Mouse (Mus musculus): ENCODE measurements around the gene Tmem53. TPM values are rescaled to one million over a fixed set of nuclear protein-coding genes. Genes with fewer than 3 reads are reported as not detected.

The Tmem53 gene
- total RNA-seq, 2 experiments from 2014 or later = 50.7 to 56.9 TPM

GRCm38 (mm10) chr4:117312416-117313084 is 60.8 kb downstream of the Tmem53 start:
- DNase-seq (ENCODE audit: low spot score in 2 of 2) = no peak

DNA sequence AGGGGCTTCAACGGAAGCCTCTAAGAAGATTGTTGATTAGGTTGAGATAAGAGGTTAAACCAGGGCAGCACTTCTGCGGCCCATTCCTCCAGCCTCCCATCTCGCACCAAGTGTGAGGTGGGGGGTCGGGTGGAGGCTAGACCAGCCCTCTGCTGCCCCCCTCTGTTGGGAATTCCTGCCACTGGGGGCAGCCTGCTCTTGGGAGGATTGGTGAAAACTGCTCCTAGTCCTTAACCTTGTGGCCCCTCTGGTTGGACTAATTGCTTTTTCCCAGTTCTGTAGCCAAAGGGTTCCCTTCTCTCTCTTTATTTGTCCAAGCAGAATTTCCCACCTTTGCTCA is 61.3 kb downstream of the Tmem53 start:
- no peak for DNase-seq (ENCODE audit: low spot score in 2 of 2)

- no peak for DNase-seq (ENCODE audit: low spot score in 2 of 2)
These were observed 63.2 kb downstream of the Tmem53 start for GRCm38 (mm10) chr4:117314849-117315500.

- no peak for DNase-seq (ENCODE audit: low spot score in 2 of 2)
These were observed 65.0 kb downstream of the Tmem53 start for GRCm38 (mm10) chr4:117316800-117317199.

GRCm38 (mm10) chr4:117317701-117318190 is 66.0 kb downstream of the Tmem53 start:
- DNase-seq (ENCODE audit: low spot score in 2 of 2) = no peak

Other genes starting within 250 kb of the Tmem53 start
- 10 to 100 TPM; 32.9 to 34.1 TPM for gene Eif2b3, start 232.5 kb upstream of the Tmem53 start, total RNA-seq (2021)
- gene Ptch2, start 155.9 kb upstream of the Tmem53 start, total RNA-seq (2021) = 10 to 100 TPM; 13.3 to 14.2 TPM
- gene Btbd19, start 126.2 kb upstream of the Tmem53 start, total RNA-seq (2021) = 10 to 100 TPM in 1 of 2 experiments, 1 to 10 TPM in 1; 9.1 to 10.8 TPM
- not detected for gene Tctex1d4, start 125.2 kb upstream of the Tmem53 start, total RNA-seq (2021)
- gene Plk3, start 118.0 kb upstream of the Tmem53 start, total RNA-seq (2021) = 1 to 10 TPM; 4.8 to 5.7 TPM
- 1,000 to 10,000 TPM; 1,506 to 1,548 TPM for gene Rps8, start 95.7 kb upstream of the Tmem53 start, total RNA-seq (2021)
- gene Kif2c, start 69.3 kb upstream of the Tmem53 start, total RNA-seq (2021) = 10 to 100 TPM; 16.0 to 16.5 TPM
- 1 to 10 TPM; 2.0 to 2.3 TPM for gene Armh1, start 174 bp downstream of the Tmem53 start, total RNA-seq (2021)
- gene Rnf220, start 245.1 kb downstream of the Tmem53 start, total RNA-seq (2021) = 100 to 1,000 TPM; 107 to 110 TPM